ENCODE assay signal across 9 mouse cellular contexts in genomic region chr7:27284865-27285697, GRCm38 (mm10). TPM values are rescaled to one million over a fixed set of nuclear protein-coding genes. Genes with fewer than 3 reads are reported as not detected.
DNase-seq lines count a peak whose midpoint lies in the region; ATAC-seq and TF ChIP-seq lines count a peak whose summit lies in the region.
"Had no signal": no experiment of that assay in that cellular context is flagged by ENCODE, and none has a peak within 500 bp of the region (broad histone marks: within the 10 kb centered on the region; RNA-seq: fewer than 3 reads in every experiment).

No protein-coding gene starts in this region.

- peak overlapping the region; percentile 20; the same call in 1 of the 2 replicates for H3K4me2 ChIP-seq in hindbrain, embryonic 14.5 days (replicated peaks)
- no peak overlapping the region; the same call in 1 of the 2 replicates for H3K4me2 ChIP-seq in liver, embryonic 14.5 days (ENCODE audit: low read depth)

- WGBS in hindbrain, embryonic 14.5 days: under 1% methylated on average over 28 of the region's 28 CpGs
- 2% methylated on average over 28 of the region's 28 CpGs for WGBS in liver, embryonic 14.5 days (ENCODE audit: insufficient replicate concordance)

- H3K36me3 ChIP-seq in hindbrain, embryonic 14.5 days (replicated peaks; ENCODE audit: control insufficient read depth, insufficient read depth): peaks cover 31% of the 10 kb centered on the region
- no peaks in the 10 kb centered on the region for H3K36me3 ChIP-seq in liver, embryonic 14.5 days (replicated peaks; ENCODE audit: control insufficient read depth, insufficient read depth, low read depth)
- H3K36me3 ChIP-seq: G1E had no signal

- no peak for TF ChIP-seq POLR2A in bone marrow macrophage, adult 2 months (IDR thresholded peaks at IDR 0.05; ENCODE audit: borderline replicate concordance, low read depth, low read length)

- no peaks in the 10 kb centered on the region for H3K4me1 ChIP-seq in bone marrow macrophage, adult 2 months (ENCODE audit: control insufficient read depth, insufficient read depth, low read length)
- no peaks in the 10 kb centered on the region for H3K4me1 ChIP-seq in hindbrain, embryonic 14.5 days (replicated peaks; ENCODE audit: control insufficient read depth, insufficient read depth, low read length)
- H3K4me1 ChIP-seq in liver, embryonic 14.5 days (replicated peaks; ENCODE audit: control insufficient read depth in 2 of 2, insufficient read depth in 2 of 2, low read length in 1 of 2): no peaks in the 10 kb centered on the region; a peak in 1 of 4 replicates

- no peak overlapping the region for H3K4me3 ChIP-seq in bone marrow macrophage, adult 2 months (ENCODE audit: insufficient read depth, low read length)
- 0 out of 2 replicates have a peak overlapping the region, but pooled peaks have one; percentile 8 for H3K4me3 ChIP-seq in hindbrain, embryonic 14.5 days (replicated peaks; ENCODE audit: low read length)
- no peak overlapping the region for H3K4me3 ChIP-seq in liver, embryonic 14.5 days (ENCODE audit: insufficient read depth in 1 of 2, low read depth in 2 of 2, low read length in 2 of 2)

- no peak overlapping the region for H3K9ac ChIP-seq in hindbrain, embryonic 14.5 days
- no peak overlapping the region for H3K9ac ChIP-seq in liver, embryonic 14.5 days (replicated peaks)

- peak; percentile 26; the same call in 1 of the 2 replicates for TF ChIP-seq CTCF in bone marrow macrophage, adult 2 months (IDR thresholded peaks at IDR 0.05; ENCODE audit: low read depth, low read length)
- TF ChIP-seq CTCF in liver, embryonic 14.5 days (IDR thresholded peaks at IDR 0.05; ENCODE audit: low read depth): peak; percentile 68

- H3K27ac ChIP-seq in bone marrow macrophage, adult 2 months (ENCODE audit: insufficient read depth, low read depth, low read length): no peak overlapping the region
- no peak overlapping the region for H3K27ac ChIP-seq in hindbrain, embryonic 14.5 days
- H3K27ac ChIP-seq in liver, embryonic 14.5 days: no peak overlapping the region

- DNase-seq in cerebellum, postnatal 25 days: peak; percentile 53 to 71
- peak; percentile 68 for DNase-seq in gastrocnemius, postnatal 10 days
- no peak for DNase-seq in hindbrain, embryonic 14.5 days (ENCODE audit: low spot score)
- no peak for DNase-seq in liver, embryonic 14.5 days (ENCODE audit: low read depth in 3 of 3, low spot score in 3 of 3)
- peak; percentile 12 to 28 for DNase-seq in natural killer cell, adult 2 months (ENCODE audit: low spot score in 2 of 2)

- H3K27me3 ChIP-seq in hindbrain, embryonic 14.5 days (ENCODE audit: control insufficient read depth, insufficient read depth, low read length): no peaks in the 10 kb centered on the region
- 0 out of 2 replicates have a peak, but pooled peaks cover 2% of the 10 kb centered on the region for H3K27me3 ChIP-seq in liver, embryonic 14.5 days (ENCODE audit: control insufficient read depth, insufficient read depth, low read length)

- ATAC-seq in cerebellum, adult (ENCODE audit: insufficient number of reproducible peaks, low FRiP score, low TSS enrichment): no peak
- peak; percentile 49; the same call in 1 of the 2 replicates for ATAC-seq in hindbrain, embryonic 14.5 days (ENCODE audit: low FRiP score)
- 0 out of 2 replicates have a peak, but pooled peaks have one; percentile 11 for ATAC-seq in liver, embryonic 14.5 days (ENCODE audit: insufficient read depth)
- ATAC-seq in erythroid progenitor cell, adult 5-6 weeks (replicated peaks; ENCODE audit: low FRiP score, poor library complexity, severe bottlenecking): no peak

- TF ChIP-seq EP300 in liver, embryonic 14.5 days (IDR thresholded peaks at IDR 0.05; ENCODE audit: low read depth): no peak

- no peaks in the 10 kb centered on the region for H3K9me3 ChIP-seq in hindbrain, embryonic 14.5 days (ENCODE audit: control insufficient read depth, low read length)
- H3K9me3 ChIP-seq in liver, embryonic 14.5 days (ENCODE audit: control insufficient read depth, low read length): no peaks in the 10 kb centered on the region
- H3K9me3 ChIP-seq: G1E had no signal

RNA-seq across cellular contexts. Expression of gene Numbl, which starts 26.8 kb away (rescaled TPM):
- polyA plus RNA-seq in bone marrow macrophage, adult 2 months (2012; ENCODE audit: insufficient read depth, insufficient read length, missing spikeins): 6.2 and 7.6 TPM in 2 replicates
- total RNA-seq in gastrocnemius, postnatal 10 days (2021): 10 to 100 TPM; 14.7 to 17.0 TPM
- polyA plus RNA-seq in hindbrain, embryonic 14.5 days (2014; fragmentation: Nextera tagmentation; extraction: Ambion mirVana): 36.2 and 39.2 TPM in 2 replicates
- polyA plus RNA-seq in liver, embryonic 14.5 days (2012; rRNA removed): 1.9 and 2.1 TPM in 2 replicates
- 0.72 and 0.83 TPM in 2 replicates for polyA plus RNA-seq in liver, embryonic 14.5 days (2014; fragmentation: Nextera tagmentation; extraction: Ambion mirVana)
- 0.72 TPM in 1 of 2 replicates, not detected in the other for total RNA-seq in erythroid progenitor cell, adult 5-6 weeks (2015; ENCODE audit: low replicate concordance)
- total RNA-seq in erythroid progenitor cell, adult 5-6 weeks (2017; ENCODE audit: low replicate concordance): under 0.01 and 2.0 TPM in 2 replicates

RNA-seq across cellular contexts. Expression of gene Coq8b, which starts 52.3 kb away (rescaled TPM):
- 21.7 and 22.6 TPM in 2 replicates for polyA plus RNA-seq in bone marrow macrophage, adult 2 months (2012; ENCODE audit: insufficient read depth, insufficient read length, missing spikeins)
- 1 to 10 TPM; 4.2 to 6.4 TPM for total RNA-seq in gastrocnemius, postnatal 10 days (2021)
- polyA plus RNA-seq in hindbrain, embryonic 14.5 days (2014; fragmentation: Nextera tagmentation; extraction: Ambion mirVana): 17.4 and 17.8 TPM in 2 replicates
- 9.3 and 12.4 TPM in 2 replicates for polyA plus RNA-seq in liver, embryonic 14.5 days (2012; rRNA removed)
- polyA plus RNA-seq in liver, embryonic 14.5 days (2014; fragmentation: Nextera tagmentation; extraction: Ambion mirVana): 17.7 and 19.8 TPM in 2 replicates
- total RNA-seq in erythroid progenitor cell, adult 5-6 weeks (2015; ENCODE audit: low replicate concordance): 2.9 TPM in 1 of 2 replicates, not detected in the other
- total RNA-seq in erythroid progenitor cell, adult 5-6 weeks (2017; ENCODE audit: low replicate concordance): 7.7 TPM in 1 of 2 replicates, not detected in the other

RNA-seq across cellular contexts. Expression of gene Ltbp4, which starts 52.4 kb away (rescaled TPM):
- polyA plus RNA-seq in bone marrow macrophage, adult 2 months (2012; ENCODE audit: insufficient read depth, insufficient read length, missing spikeins): 0.84 TPM in 1 of 2 replicates, not detected in the other
- total RNA-seq in gastrocnemius, postnatal 10 days (2021): 100 to 1,000 TPM; 131 to 165 TPM
- polyA plus RNA-seq in hindbrain, embryonic 14.5 days (2014; fragmentation: Nextera tagmentation; extraction: Ambion mirVana): 10.4 TPM in 2 replicates
- 5.2 and 5.5 TPM in 2 replicates for polyA plus RNA-seq in liver, embryonic 14.5 days (2012; rRNA removed)
- 2.5 and 3.0 TPM in 2 replicates for polyA plus RNA-seq in liver, embryonic 14.5 days (2014; fragmentation: Nextera tagmentation; extraction: Ambion mirVana)
- not detected in 2 replicates for total RNA-seq in erythroid progenitor cell, adult 5-6 weeks (2015; ENCODE audit: low replicate concordance)
- total RNA-seq in erythroid progenitor cell, adult 5-6 weeks (2017; ENCODE audit: low replicate concordance): 0.61 TPM in 1 of 2 replicates, not detected in the other

RNA-seq across cellular contexts. Expression of gene Itpkc, which starts 56.6 kb away (rescaled TPM):
- 6.1 and 7.1 TPM in 2 replicates for polyA plus RNA-seq in bone marrow macrophage, adult 2 months (2012; ENCODE audit: insufficient read depth, insufficient read length, missing spikeins)
- 1 to 10 TPM; 4.3 to 6.3 TPM for total RNA-seq in gastrocnemius, postnatal 10 days (2021)
- polyA plus RNA-seq in hindbrain, embryonic 14.5 days (2014; fragmentation: Nextera tagmentation; extraction: Ambion mirVana): 6.5 and 8.7 TPM in 2 replicates
- polyA plus RNA-seq in liver, embryonic 14.5 days (2012; rRNA removed): 2.0 and 2.3 TPM in 2 replicates
- polyA plus RNA-seq in liver, embryonic 14.5 days (2014; fragmentation: Nextera tagmentation; extraction: Ambion mirVana): 1.3 and 1.5 TPM in 2 replicates
- 1.8 and 4.2 TPM in 2 replicates for total RNA-seq in erythroid progenitor cell, adult 5-6 weeks (2015; ENCODE audit: low replicate concordance)
- 0.39 and 5.4 TPM in 2 replicates for total RNA-seq in erythroid progenitor cell, adult 5-6 weeks (2017; ENCODE audit: low replicate concordance)

Comparison
In these comparisons a context has a peak if more than half of its experiments do, and no peak if none do; other contexts are left out.
1. DNase-seq: peak in cerebellum, postnatal 25 days (2 of 2), gastrocnemius, postnatal 10 days (single experiment) and natural killer cell, adult 2 months (2 of 2); none in hindbrain, embryonic 14.5 days (single experiment) and liver, embryonic 14.5 days (0 of 3).
2. ATAC-seq: peak in hindbrain, embryonic 14.5 days (single experiment) and liver, embryonic 14.5 days (single experiment); none in cerebellum, adult (single experiment) and erythroid progenitor cell, adult 5-6 weeks (single experiment).